Mouse (Mus musculus): ENCODE data around the gene Ucp3. TPM values are rescaled to one million over a fixed set of nuclear protein-coding genes. Genes with fewer than 3 reads are reported as not detected.
A peak's percentile ranks its signal among the peaks of the same experiment; 100 is the strongest.
"Not testable (repeated sequence)": the region's sequence is repeated elsewhere in the genome, so short reads cannot be mapped to it uniquely, and the experiment has no call there.

Gene Ucp3
- total and polyA plus RNA-seq, 2 experiments from 2014 or later = 0.19 TPM; not detected in 1

DNA sequence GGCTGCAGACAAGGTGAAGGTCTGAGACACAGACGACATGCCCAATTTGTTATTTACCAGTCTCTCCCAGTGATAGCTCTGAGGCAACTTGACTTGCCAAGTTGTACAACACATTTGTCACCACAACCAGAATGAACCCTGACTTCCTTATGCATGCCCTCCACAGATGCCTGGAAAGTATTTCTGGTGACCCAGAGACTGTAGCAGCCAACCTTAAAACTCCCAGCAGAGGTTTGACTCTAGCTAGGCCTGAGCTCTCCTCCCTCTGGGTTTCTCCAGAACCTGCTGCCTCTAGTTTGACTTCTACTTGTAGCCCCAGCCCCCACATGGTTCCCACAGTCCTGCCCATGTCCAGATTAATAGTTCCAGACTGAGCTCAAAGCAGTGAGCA lies 1.4 kb upstream of the Ucp3 start:
- ATAC-seq = no peak

DNA sequence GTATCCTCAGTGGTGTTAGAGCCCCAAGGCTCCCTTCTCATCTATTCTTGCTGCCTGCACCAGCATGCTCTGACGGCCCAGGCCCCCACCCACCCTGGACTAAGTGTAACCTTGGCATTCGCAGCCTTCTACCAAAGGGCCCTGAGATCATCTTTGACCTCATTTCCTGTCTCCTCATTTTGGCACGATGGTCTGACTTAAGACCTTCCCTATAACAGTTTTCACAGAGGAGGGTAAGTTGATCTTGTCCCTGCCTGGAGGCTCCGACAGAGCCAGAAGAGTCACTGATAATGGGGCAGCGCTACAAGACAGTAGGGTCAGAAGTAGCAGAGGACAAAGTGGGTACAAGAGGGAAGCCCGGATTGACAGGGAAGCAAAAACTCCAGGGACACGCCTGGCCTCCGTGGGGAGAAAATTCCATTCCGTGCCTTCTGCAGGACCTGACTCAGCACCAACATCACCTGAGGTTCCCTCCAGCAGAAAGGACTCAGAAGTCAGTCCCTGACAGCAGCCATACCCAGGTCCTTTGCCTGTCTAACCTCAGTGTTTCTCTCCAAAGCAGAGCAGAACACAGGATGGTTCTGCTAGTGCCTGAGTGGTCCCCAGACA lies 1.2 kb downstream of the Ucp3 start:
- H3K9ac ChIP-seq = no peak overlapping the region
- no peaks in the 10 kb centered on the region for H3K27me3 ChIP-seq (ENCODE audit: insufficient read depth, low read length)
- WGBS = 93% methylated on average over 9 of the region's 9 CpGs
- H3K4me1 ChIP-seq (ENCODE audit: insufficient read depth) = no peaks in the 10 kb centered on the region
- no peak overlapping the region for H3K4me3 ChIP-seq (ENCODE audit: low read depth, low read length)
- no peaks in the 10 kb centered on the region for H3K9me3 ChIP-seq (ENCODE audit: low read length)
- peaks cover 6% of the 10 kb centered on the region for H3K36me3 ChIP-seq (ENCODE audit: insufficient read depth)
- no peak for DNase-seq
- H3K27ac ChIP-seq (ENCODE audit: low read depth, low read length) = no peak overlapping the region
- H3K4me2 ChIP-seq (ENCODE audit: low read depth) = no peak overlapping the region
- no peak for ATAC-seq
- TF ChIP-seq CTCF (IDR thresholded peaks at IDR 0.05; ENCODE audit: low read depth) = no peak

More for the DNA sequence above, 1.4 kb upstream of the Ucp3 start:
- Histone ChIP-seq H3K27ac (ENCODE audit: low read depth, low read length) (no peak overlapping the region), H3K36me3 (ENCODE audit: insufficient read depth) (peaks cover 12% of the 10 kb centered on the region), H3K9me3 (ENCODE audit: low read length) (no peaks in the 10 kb centered on the region), H3K27me3 (ENCODE audit: insufficient read depth, low read length) (no peaks in the 10 kb centered on the region), H3K9ac (no peak overlapping the region), H3K4me1 (ENCODE audit: insufficient read depth) (no peaks in the 10 kb centered on the region), H3K4me2 (ENCODE audit: low read depth) (no peak overlapping the region), H3K4me3 (ENCODE audit: low read depth, low read length) (no peak overlapping the region)
- no peak for TF ChIP-seq CTCF (IDR thresholded peaks at IDR 0.05; ENCODE audit: low read depth)
- WGBS = 100% methylated on average over 1 of the region's 1 CpGs
- DNase-seq = no peak

DNA sequence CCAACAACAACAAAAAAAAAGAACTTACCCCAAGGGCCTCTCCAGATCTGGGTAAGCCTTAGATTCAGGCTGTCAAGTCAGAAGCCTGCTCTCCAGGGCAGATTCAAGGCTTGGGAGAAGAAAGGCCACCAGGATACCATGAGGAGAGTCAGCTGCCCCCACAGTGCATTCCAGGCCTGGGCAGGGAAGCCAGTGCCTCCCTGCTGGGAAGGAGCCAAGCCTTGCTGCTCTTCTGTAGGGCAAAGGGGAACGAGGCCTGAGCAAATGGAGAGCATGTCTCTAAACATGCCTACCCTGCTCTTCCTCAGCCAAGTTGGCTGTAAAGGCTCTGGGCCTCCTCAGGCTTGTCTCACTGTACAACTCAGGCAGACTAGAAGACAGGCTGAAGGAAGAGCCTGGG lies 1.9 kb downstream of the Ucp3 start:
- TF ChIP-seq CTCF (IDR thresholded peaks at IDR 0.05; ENCODE audit: low read depth) = no peak
- Histone ChIP-seq H3K4me3 (ENCODE audit: low read depth, low read length) (no peak overlapping the region), H3K9ac (no peak overlapping the region), H3K4me1 (ENCODE audit: insufficient read depth) (no peaks in the 10 kb centered on the region), H3K9me3 (ENCODE audit: low read length) (no peaks in the 10 kb centered on the region), H3K4me2 (ENCODE audit: low read depth) (no peak overlapping the region), H3K27ac (ENCODE audit: low read depth, low read length) (no peak overlapping the region), H3K27me3 (ENCODE audit: insufficient read depth, low read length) (no peaks in the 10 kb centered on the region), H3K36me3 (ENCODE audit: insufficient read depth) (peaks cover under 1% of the 10 kb centered on the region)
- ATAC-seq (no peak), DNase-seq (no peak)
- WGBS = 43% methylated on average over 1 of the region's 1 CpGs

DNA sequence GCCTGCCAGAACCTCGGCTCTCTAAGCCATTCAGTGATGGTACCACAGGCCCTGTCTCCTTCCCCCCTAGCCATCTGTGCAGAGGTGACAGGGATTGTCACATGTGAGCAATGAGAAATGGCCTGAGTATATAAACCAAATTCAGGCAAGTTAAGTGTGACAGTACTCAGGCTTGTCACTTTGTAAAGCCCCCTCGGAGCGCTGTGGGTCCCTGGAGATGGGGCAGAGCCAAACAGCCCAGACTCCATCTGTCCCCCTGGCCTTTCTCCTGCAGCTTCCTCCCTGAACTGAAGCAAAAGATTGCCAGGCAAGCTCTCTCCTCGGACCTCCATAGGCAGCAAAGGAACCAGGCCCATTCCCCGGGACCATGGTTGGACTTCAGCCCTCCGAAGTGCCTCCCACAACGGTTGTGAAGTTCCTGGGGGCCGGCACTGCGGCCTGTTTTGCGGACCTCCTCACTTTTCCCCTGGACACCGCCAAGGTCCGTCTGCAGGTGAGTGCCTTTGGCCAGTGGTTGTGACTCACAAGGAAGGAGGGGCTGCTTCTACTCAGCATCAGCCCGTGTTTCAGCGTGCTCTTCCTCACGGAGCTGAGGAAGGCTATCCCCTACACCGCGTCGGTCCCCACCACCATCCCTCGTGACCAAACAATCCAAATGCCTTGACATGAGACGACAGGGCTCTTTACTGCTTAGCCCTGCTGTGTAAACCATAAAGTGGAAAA lies 6.5 kb downstream of the Ucp3 start:
- 76% methylated on average over 20 of the region's 20 CpGs for WGBS

DNA sequence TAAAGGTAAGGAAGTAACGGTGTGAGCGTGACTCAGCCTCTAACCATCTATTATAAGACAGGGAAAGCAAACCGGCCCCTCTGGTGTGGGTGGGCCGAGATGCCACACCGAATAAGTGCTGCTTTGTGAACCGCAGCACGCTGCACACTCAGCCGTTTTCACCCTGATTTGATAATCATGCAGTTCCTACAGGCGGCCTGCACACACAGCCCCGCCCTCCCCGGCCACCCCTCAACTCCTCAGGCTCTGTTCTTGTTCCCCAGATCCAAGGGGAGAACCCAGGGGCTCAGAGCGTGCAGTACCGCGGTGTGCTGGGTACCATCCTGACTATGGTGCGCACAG lies 7.0 kb downstream of the Ucp3 start:
- Histone ChIP-seq H3K4me3 (ENCODE audit: low read depth, low read length) (no peak overlapping the region), H3K36me3 (ENCODE audit: insufficient read depth) (no peaks in the 10 kb centered on the region), H3K27me3 (ENCODE audit: insufficient read depth, low read length) (no peaks in the 10 kb centered on the region), H3K4me2 (ENCODE audit: low read depth) (no peak overlapping the region), H3K27ac (ENCODE audit: low read depth, low read length) (no peak overlapping the region), H3K9ac (no peak overlapping the region), H3K9me3 (ENCODE audit: low read length) (no peaks in the 10 kb centered on the region), H3K4me1 (ENCODE audit: insufficient read depth) (no peaks in the 10 kb centered on the region)
- ATAC-seq = no peak
- 81% methylated on average over 15 of the region's 15 CpGs for WGBS
- TF ChIP-seq CTCF (IDR thresholded peaks at IDR 0.05; ENCODE audit: low read depth) = no peak
- DNase-seq = no peak

More for the DNA sequence above, 6.5 kb downstream of the Ucp3 start:
- no peaks in the 10 kb centered on the region for H3K4me1 ChIP-seq (ENCODE audit: insufficient read depth)
- ATAC-seq = peak; percentile 32; the same call in 1 of the 2 replicates
- no peak overlapping the region for H3K9ac ChIP-seq
- H3K27ac ChIP-seq (ENCODE audit: low read depth, low read length) = no peak overlapping the region
- H3K4me3 ChIP-seq (ENCODE audit: low read depth, low read length) = no peak overlapping the region
- no peak for TF ChIP-seq CTCF (IDR thresholded peaks at IDR 0.05; ENCODE audit: low read depth)
- H3K36me3 ChIP-seq (ENCODE audit: insufficient read depth) = no peaks in the 10 kb centered on the region
- no peak overlapping the region for H3K4me2 ChIP-seq (ENCODE audit: low read depth)
- no peak for DNase-seq
- no peaks in the 10 kb centered on the region for H3K27me3 ChIP-seq (ENCODE audit: insufficient read depth, low read length)
- H3K9me3 ChIP-seq (ENCODE audit: low read length) = no peaks in the 10 kb centered on the region

DNA sequence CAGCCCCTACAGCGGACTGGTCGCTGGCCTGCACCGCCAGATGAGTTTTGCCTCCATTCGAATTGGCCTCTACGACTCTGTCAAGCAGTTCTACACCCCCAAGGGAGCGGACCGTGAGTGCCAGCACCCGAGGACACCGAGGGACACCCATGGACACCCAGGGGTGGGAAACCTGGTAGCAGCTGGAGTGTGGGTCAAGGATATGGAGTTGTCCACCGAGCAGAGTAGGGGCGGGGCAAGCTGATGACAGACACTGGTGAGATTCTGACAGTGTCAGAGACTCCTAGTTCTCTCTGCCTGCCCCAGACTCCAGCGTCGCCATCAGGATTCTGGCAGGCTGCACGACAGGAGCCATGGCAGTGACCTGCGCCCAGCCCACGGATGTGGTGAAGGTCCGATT lies 7.4 kb downstream of the Ucp3 start:
- H3K27ac ChIP-seq (ENCODE audit: low read depth, low read length) = no peak overlapping the region
- DNase-seq (no peak), ATAC-seq (no peak)
- no peaks in the 10 kb centered on the region for H3K9me3 ChIP-seq (ENCODE audit: low read length)
- H3K36me3 ChIP-seq (ENCODE audit: insufficient read depth) = no peaks in the 10 kb centered on the region
- H3K4me2 ChIP-seq (ENCODE audit: low read depth) = no peak overlapping the region
- H3K9ac ChIP-seq = no peak overlapping the region
- H3K4me3 ChIP-seq (ENCODE audit: low read depth, low read length) = no peak overlapping the region
- H3K4me1 ChIP-seq (ENCODE audit: insufficient read depth) = no peaks in the 10 kb centered on the region
- no peak for TF ChIP-seq CTCF (IDR thresholded peaks at IDR 0.05; ENCODE audit: low read depth)
- no peaks in the 10 kb centered on the region for H3K27me3 ChIP-seq (ENCODE audit: insufficient read depth, low read length)
- 90% methylated on average over 17 of the region's 17 CpGs for WGBS

DNA sequence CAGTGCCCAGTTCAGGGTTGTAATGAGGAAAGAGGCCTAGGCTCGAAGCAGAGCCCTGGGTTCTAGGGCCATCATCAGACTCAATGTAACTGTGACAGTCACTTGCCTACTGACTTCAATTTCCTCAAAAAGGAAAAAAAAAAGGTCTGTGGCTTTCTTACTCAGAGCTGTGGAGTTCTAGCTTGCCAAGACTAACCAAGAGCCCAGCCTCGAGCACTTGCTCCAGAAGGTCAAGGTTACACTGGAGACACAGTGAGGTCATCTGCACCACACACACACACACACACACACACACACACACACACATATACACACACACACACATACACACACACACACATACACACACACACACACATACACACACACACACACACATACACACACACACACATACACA lies 9.3 kb downstream of the Ucp3 start:
- H3K36me3 ChIP-seq (ENCODE audit: insufficient read depth); H3K9me3 ChIP-seq (ENCODE audit: low read length); H3K9ac ChIP-seq; DNase-seq; H3K27ac ChIP-seq (ENCODE audit: low read depth, low read length); H3K4me3 ChIP-seq (ENCODE audit: low read depth, low read length); H3K4me1 ChIP-seq (ENCODE audit: insufficient read depth); ATAC-seq; H3K27me3 ChIP-seq (ENCODE audit: insufficient read depth, low read length); H3K4me2 ChIP-seq (ENCODE audit: low read depth): not testable (repeated sequence)
- WGBS = 85% methylated on average over 2 of the region's 2 CpGs
